Mouse (Mus musculus): ENCODE results near the gene Hsd3b7. TPM values are rescaled to one million over a fixed set of nuclear protein-coding genes. Genes with fewer than 3 reads are reported as not detected.
A peak's percentile ranks its signal among the peaks of the same experiment; 100 is the strongest.

Hsd3b7 gene
- total and polyA plus RNA-seq, 2 experiments from 2014 or later, result 23.3 to 47.4 TPM

- H3K4me1 ChIP-seq (ENCODE audit: control insufficient read depth, insufficient read depth), result peaks cover 8% of the 10 kb centered on the region
- H3K4me2 ChIP-seq (ENCODE audit: low read depth, low read length), result no peak overlapping the region
- ATAC-seq (ENCODE audit: insufficient read depth, low read depth) (no peak), DNase-seq (ENCODE audit: low spot score) (no peak)
- no peak overlapping the region for H3K4me3 ChIP-seq (ENCODE audit: low read depth, low read length)
- peaks cover 74% of the 10 kb centered on the region for H3K36me3 ChIP-seq (replicated peaks; ENCODE audit: control insufficient read depth, insufficient read depth, low read length)
- no peak overlapping the region for H3K27ac ChIP-seq (ENCODE audit: low read depth)
- no peaks in the 10 kb centered on the region for H3K9me3 ChIP-seq (replicated peaks; ENCODE audit: control insufficient read depth, low read length)
- H3K9ac ChIP-seq (replicated peaks; ENCODE audit: low read depth, low read length), result no peak overlapping the region
- TF ChIP-seq CTCF (IDR thresholded peaks at IDR 0.05; ENCODE audit: low read depth) (no peak), EP300 (IDR thresholded peaks at IDR 0.05; ENCODE audit: low read depth) (no peak)
- 89% methylated on average over 23 of the region's 23 CpGs for WGBS
- H3K27me3 ChIP-seq (ENCODE audit: control insufficient read depth, insufficient read depth, low read length), result no peaks in the 10 kb centered on the region
Measured at GRCm38 (mm10) chr7:127797076-127797845, 3.1 kb upstream of the Hsd3b7 start.

DNA sequence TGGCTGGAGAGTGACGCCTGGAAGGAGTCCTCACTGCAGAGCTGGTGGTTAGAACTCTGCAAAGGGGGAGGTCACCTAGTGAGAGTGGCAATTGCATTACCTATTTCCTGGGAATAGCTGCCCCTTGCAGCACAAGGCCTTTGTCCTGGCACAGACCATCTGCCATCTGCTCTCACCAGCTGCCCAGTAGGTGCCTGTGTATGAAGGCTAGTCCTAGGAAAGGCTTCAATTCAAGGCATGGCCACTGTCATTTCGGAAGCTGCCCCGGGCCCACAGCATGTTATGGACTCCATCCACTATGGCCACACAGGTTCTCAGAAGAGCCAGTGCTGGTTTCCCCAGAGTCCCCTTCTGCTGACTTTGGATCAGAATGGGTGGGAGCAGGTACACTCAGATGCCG lies 1.8 kb upstream of the Hsd3b7 start:
- peaks cover 61% of the 10 kb centered on the region for H3K36me3 ChIP-seq (replicated peaks; ENCODE audit: control insufficient read depth, insufficient read depth, low read length)
- DNase-seq (ENCODE audit: low spot score) (no peak), ATAC-seq (ENCODE audit: insufficient read depth, low read depth) (no peak)
- no peak overlapping the region for H3K27ac ChIP-seq (ENCODE audit: low read depth)
- no peak overlapping the region for H3K4me2 ChIP-seq (ENCODE audit: low read depth, low read length)
- no peaks in the 10 kb centered on the region for H3K9me3 ChIP-seq (replicated peaks; ENCODE audit: control insufficient read depth, low read length)
- H3K4me1 ChIP-seq (ENCODE audit: control insufficient read depth, insufficient read depth), result peaks cover 8% of the 10 kb centered on the region
- H3K27me3 ChIP-seq (ENCODE audit: control insufficient read depth, insufficient read depth, low read length), result no peaks in the 10 kb centered on the region
- no peak for TF ChIP-seq EP300 (IDR thresholded peaks at IDR 0.05; ENCODE audit: low read depth)
- TF ChIP-seq CTCF (IDR thresholded peaks at IDR 0.05; ENCODE audit: low read depth), result no peak
- H3K4me3 ChIP-seq (ENCODE audit: low read depth, low read length), result no peak overlapping the region
- no peak overlapping the region for H3K9ac ChIP-seq (replicated peaks; ENCODE audit: low read depth, low read length)
- 89% methylated on average over 4 of the region's 4 CpGs for WGBS

- ATAC-seq (ENCODE audit: insufficient read depth, low read depth) (no peak), DNase-seq (ENCODE audit: low spot score) (no peak)
- Histone ChIP-seq H3K4me2 (ENCODE audit: low read depth, low read length) (no peak overlapping the region), H3K27me3 (ENCODE audit: control insufficient read depth, insufficient read depth, low read length) (no peaks in the 10 kb centered on the region), H3K9me3 (replicated peaks; ENCODE audit: control insufficient read depth, low read length) (no peaks in the 10 kb centered on the region), H3K27ac (ENCODE audit: low read depth) (no peak overlapping the region), H3K4me1 (ENCODE audit: control insufficient read depth, insufficient read depth) (peaks cover 8% of the 10 kb centered on the region), H3K36me3 (replicated peaks; ENCODE audit: control insufficient read depth, insufficient read depth, low read length) (peaks cover 55% of the 10 kb centered on the region), H3K9ac (replicated peaks; ENCODE audit: low read depth, low read length) (no peak overlapping the region), H3K4me3 (ENCODE audit: low read depth, low read length) (no peak overlapping the region)
- WGBS, result 89% methylated on average over 13 of the region's 13 CpGs
- TF ChIP-seq CTCF (IDR thresholded peaks at IDR 0.05; ENCODE audit: low read depth) (no peak), EP300 (IDR thresholded peaks at IDR 0.05; ENCODE audit: low read depth) (no peak)
Measured at GRCm38 (mm10) chr7:127799211-127799610, 1.2 kb upstream of the Hsd3b7 start.

GRCm38 (mm10) chr7:127799738-127800137 lies 666 bp upstream of the Hsd3b7 start:
- Histone ChIP-seq H3K9ac (replicated peaks; ENCODE audit: low read depth, low read length) (no peak overlapping the region), H3K9me3 (replicated peaks; ENCODE audit: control insufficient read depth, low read length) (no peaks in the 10 kb centered on the region), H3K27ac (ENCODE audit: low read depth) (no peak overlapping the region), H3K36me3 (replicated peaks; ENCODE audit: control insufficient read depth, insufficient read depth, low read length) (peaks cover 50% of the 10 kb centered on the region), H3K4me3 (ENCODE audit: low read depth, low read length) (no peak overlapping the region), H3K4me1 (ENCODE audit: control insufficient read depth, insufficient read depth) (peaks cover 8% of the 10 kb centered on the region), H3K4me2 (ENCODE audit: low read depth, low read length) (no peak overlapping the region), H3K27me3 (ENCODE audit: control insufficient read depth, insufficient read depth, low read length) (no peaks in the 10 kb centered on the region)
- 100% methylated on average over 1 of the region's 1 CpGs for WGBS
- no peak for TF ChIP-seq EP300 (IDR thresholded peaks at IDR 0.05; ENCODE audit: low read depth)
- DNase-seq (ENCODE audit: low spot score), result no peak
- no peak for ATAC-seq (ENCODE audit: insufficient read depth, low read depth)

DNA sequence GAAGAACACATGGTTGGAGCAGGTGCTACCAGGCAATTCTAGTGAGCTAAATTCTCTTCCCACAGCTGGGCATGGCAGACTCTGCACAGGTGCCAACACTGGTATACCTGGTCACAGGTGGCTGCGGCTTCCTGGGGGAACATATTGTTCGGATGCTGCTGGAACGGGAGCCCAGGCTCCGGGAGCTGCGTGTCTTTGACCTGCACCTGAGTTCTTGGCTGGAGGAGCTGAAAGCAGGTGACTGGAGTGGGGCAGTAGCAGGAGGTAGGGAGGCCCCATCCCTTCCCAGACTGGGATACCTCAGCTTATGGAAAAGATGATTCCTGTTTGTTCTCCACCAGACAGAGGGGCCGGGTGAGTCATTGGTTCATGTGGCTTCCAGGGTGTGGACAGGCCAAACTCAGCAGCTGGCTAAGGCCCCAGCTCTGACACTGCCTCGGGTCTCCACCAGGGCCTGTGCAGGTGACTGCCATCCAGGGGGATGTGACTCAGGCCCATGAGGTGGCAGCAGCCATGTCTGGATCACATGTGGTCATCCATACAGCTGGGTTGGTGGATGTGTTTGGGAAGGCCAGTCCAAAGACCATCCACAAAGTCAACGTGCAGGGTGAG lies 712 bp downstream of the Hsd3b7 start:
- 87% methylated on average over 8 of the region's 8 CpGs for WGBS
- Histone ChIP-seq H3K4me1 (ENCODE audit: control insufficient read depth, insufficient read depth) (peaks cover 8% of the 10 kb centered on the region), H3K27ac (ENCODE audit: low read depth) (peak overlapping the region; percentile 41; the same call in 1 of the 2 replicates), H3K27me3 (ENCODE audit: control insufficient read depth, insufficient read depth, low read length) (no peaks in the 10 kb centered on the region), H3K4me3 (ENCODE audit: low read depth, low read length) (peak overlapping the region; percentile 35), H3K4me2 (ENCODE audit: low read depth, low read length) (peak overlapping the region; percentile 60), H3K9me3 (replicated peaks; ENCODE audit: control insufficient read depth, low read length) (no peaks in the 10 kb centered on the region), H3K9ac (replicated peaks; ENCODE audit: low read depth, low read length) (peak overlapping the region; percentile 34; the same call in 1 of the 2 replicates), H3K36me3 (replicated peaks; ENCODE audit: control insufficient read depth, insufficient read depth, low read length) (peaks cover 36% of the 10 kb centered on the region)
- DNase-seq (ENCODE audit: low spot score) (no peak), ATAC-seq (ENCODE audit: insufficient read depth, low read depth) (no peak)
- TF ChIP-seq CTCF (IDR thresholded peaks at IDR 0.05; ENCODE audit: low read depth) (no peak), EP300 (IDR thresholded peaks at IDR 0.05; ENCODE audit: low read depth) (no peak)

All from heart, postnatal 0 days (tissue).